Mouse (Mus musculus) testis, adult 2 months (tissue): ENCODE measurements around the gene Retreg1. TPM values are rescaled to one million over a fixed set of nuclear protein-coding genes. Genes with fewer than 3 reads are reported as not detected.

Experiments
- H3K27ac ChIP-seq: fragments of 200-500 bp; 2 replicates; pipeline ENCODE4 v1.5.1; 2012; ENCODE audit warnings: low read depth, low read length; ENCODE audit not compliant: control insufficient read depth, insufficient read depth
- H3K27me3 ChIP-seq: fragments of 200-500 bp; 2 replicates; pipeline ENCODE4 v1.6.1; 2012; ENCODE audit warnings: mild to moderate bottlenecking, low read length, moderate library complexity; ENCODE audit not compliant: control insufficient read depth, insufficient read depth
- H3K36me3 ChIP-seq: fragments of 200-500 bp; 2 replicates; pipeline ENCODE4 v1.6.1; 2012; ENCODE audit warnings: mild to moderate bottlenecking, low read length; ENCODE audit not compliant: control insufficient read depth, insufficient read depth
- H3K4me1 ChIP-seq: fragments of 200-500 bp; 2 replicates; pipeline ENCODE4 v1.6.1; 2012; ENCODE audit warnings: low read length; ENCODE audit not compliant: control insufficient read depth, insufficient read depth
- H3K4me3 ChIP-seq: fragments of 200-500 bp; 2 replicates; pipeline ENCODE4 v1.5.1; 2012; ENCODE audit warnings: low read depth, mild to moderate bottlenecking, low read length, moderate library complexity, mixed read lengths; ENCODE audit not compliant: control insufficient read depth
- CTCF ChIP-seq: fragments of 200-500 bp; IDR thresholded peaks from 2 replicates; pipeline ENCODE4 v1.5.1; 2012; ENCODE audit warnings: low read depth, mild to moderate bottlenecking, inconsistent platforms, low read length, moderate library complexity; ENCODE audit not compliant: control insufficient read depth, insufficient read depth, insufficient replicate concordance
- POLR2A ChIP-seq: fragments of 200-500 bp; IDR thresholded peaks from 2 replicates; pipeline ENCODE4 v1.6.1; 2012; ENCODE audit warnings: low read depth, mild to moderate bottlenecking, inconsistent platforms, low read length, moderate library complexity; ENCODE audit not compliant: control insufficient read depth
- polyA plus RNA-seq: library from polyadenylated mRNA; depleted of rRNA; stranded (reverse); fragments of >200 nt; gene quantifications from 2 replicates; pipeline ENCODE4 v1.2.3, GENCODE M21; 2012; rRNA removed

Retreg1 gene
- polyA plus RNA-seq, 1 experiment = 46.1 TPM

DNA sequence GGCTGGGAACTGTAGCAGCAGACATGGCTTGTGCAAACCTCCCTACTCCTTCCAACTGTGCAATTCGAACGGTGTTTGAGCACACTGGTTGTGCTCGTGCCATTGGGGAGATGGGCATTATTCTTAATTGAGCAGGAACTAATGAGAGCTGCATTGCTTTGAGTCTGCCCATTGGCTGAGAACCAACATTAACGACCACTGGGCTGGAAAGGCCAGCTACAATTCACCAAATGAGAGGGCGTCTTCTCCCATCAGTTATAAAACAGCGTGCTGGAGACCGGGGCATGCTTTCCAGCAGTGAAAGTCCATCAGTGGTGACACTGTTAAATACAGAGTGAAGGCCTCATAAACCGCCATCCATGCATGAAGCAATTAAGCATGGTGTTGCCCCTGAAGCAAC, 178.7 kb downstream of the Retreg1 start:
- H3K4me1 ChIP-seq = no peaks in the 10 kb centered on the region
- H3K36me3 ChIP-seq = no peaks in the 10 kb centered on the region
- no peak for TF ChIP-seq CTCF
- no peak for TF ChIP-seq POLR2A
- no peak overlapping the region for H3K4me3 ChIP-seq
- H3K27me3 ChIP-seq = no peaks in the 10 kb centered on the region
- no peak overlapping the region for H3K27ac ChIP-seq

DNA sequence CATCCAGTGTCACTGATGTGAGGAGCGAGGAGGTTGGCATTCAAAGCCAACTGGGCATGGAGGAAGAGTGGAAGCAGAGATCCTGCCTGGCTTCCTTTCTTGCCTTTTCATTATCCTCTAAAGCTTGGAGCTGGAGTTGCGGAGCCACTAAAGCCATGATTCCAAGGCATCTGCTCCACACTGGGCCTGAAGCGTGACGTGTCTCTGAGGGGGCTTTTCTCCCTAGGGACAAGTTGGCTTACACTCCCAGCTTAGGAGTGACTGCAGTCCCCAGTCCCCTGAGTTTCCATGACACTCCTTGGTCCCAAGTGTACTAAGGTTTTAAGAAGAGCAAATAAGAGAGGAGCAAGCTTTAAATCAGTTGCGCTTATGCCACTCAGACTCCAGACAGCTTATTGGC, 179.7 kb downstream of the Retreg1 start:
- Histone ChIP-seq H3K27me3 (no peaks in the 10 kb centered on the region), H3K4me1 (no peaks in the 10 kb centered on the region), H3K36me3 (no peaks in the 10 kb centered on the region), H3K27ac (no peak overlapping the region), H3K4me3 (no peak overlapping the region)
- TF ChIP-seq CTCF = no peak
- TF ChIP-seq POLR2A = no peak

Other genes starting within 250 kb of the Retreg1 start
- gene Myo10, start 220.7 kb upstream of the Retreg1 start, polyA plus RNA-seq = 15.1 and 17.5 TPM in 2 replicates
- gene Zfp622, start 141.2 kb downstream of the Retreg1 start, polyA plus RNA-seq = 6.5 and 6.8 TPM in 2 replicates